Mouse (Mus musculus) CH12.LX (cell line): Measurements from ENCODE around the gene Rhod.

Experiments
- CTCF ChIP-seq, 2 experiments: IDR thresholded peaks in 1 of 2; conservative IDR thresholded peaks in 1 of 2; 2 replicates each; pipeline ENCODE4 v1.5.1; 2011 to 2012; ENCODE audit warnings: low read depth in 2 of 2, low read length in 2 of 2, improper control_type of control experiment in 1 of 2, inconsistent platforms in 1 of 2, mild to moderate bottlenecking in 1 of 2, moderate library complexity in 1 of 2
- E2F4 ChIP-seq: IDR thresholded peaks from 2 replicates; pipeline ENCODE4 v1.6.1; 2011; ENCODE audit warnings: low read depth, low read length, improper control_type of control experiment; ENCODE audit not compliant: insufficient replicate concordance
- EP300 ChIP-seq: IDR thresholded peaks from 2 replicates; pipeline ENCODE4 v1.6.1; 2011; ENCODE audit warnings: low read length, improper control_type of control experiment
- ETS1 ChIP-seq: conservative IDR thresholded peaks from 2 replicates; pipeline ENCODE4 v1.6.1; 2012; ENCODE audit warnings: low read depth, mild to moderate bottlenecking, inconsistent platforms, low read length, improper control_type of control experiment, moderate library complexity
- MAZ ChIP-seq: IDR thresholded peaks from 2 replicates; pipeline ENCODE4 v1.6.1; 2012; ENCODE audit warnings: low read depth, mild to moderate bottlenecking, inconsistent platforms, low read length, improper control_type of control experiment, moderate library complexity
- MEF2A ChIP-seq: IDR thresholded peaks from 2 replicates; pipeline ENCODE4 v1.6.1; 2014; ENCODE audit warnings: low read depth, mild to moderate bottlenecking, inconsistent platforms, low read length, improper control_type of control experiment, borderline replicate concordance
- NELFE ChIP-seq: IDR thresholded peaks from 2 replicates; pipeline ENCODE4 v1.6.1; 2011; ENCODE audit warnings: low read depth, low read length, improper control_type of control experiment
- POLR2A ChIP-seq: IDR thresholded peaks from 2 replicates; pipeline ENCODE4 v1.6.1; 2011; ENCODE audit warnings: low read depth, mild to moderate bottlenecking, improper control_type of control experiment, low read length
- POLR2AphosphoS2 ChIP-seq: IDR thresholded peaks from 2 replicates; pipeline ENCODE4 v1.6.1; 2011; ENCODE audit warnings: low read depth, low read length, improper control_type of control experiment
- SMC3 ChIP-seq: IDR thresholded peaks from 2 replicates; pipeline ENCODE4 v1.6.1; 2011; ENCODE audit warnings: low read depth, low read length, improper control_type of control experiment
- UBTF ChIP-seq: IDR thresholded peaks from 2 replicates; pipeline ENCODE4 v1.6.1; 2012; ENCODE audit warnings: low read depth, mild to moderate bottlenecking, inconsistent platforms, low read length, improper control_type of control experiment, moderate library complexity
- USF1 ChIP-seq: IDR thresholded peaks from 2 replicates; pipeline ENCODE4 v1.6.1; 2014; ENCODE audit warnings: low read depth, mild to moderate bottlenecking, inconsistent platforms, low read length, improper control_type of control experiment
- ZC3H11A ChIP-seq: IDR thresholded peaks from 2 replicates; pipeline ENCODE4 v1.6.1; 2012; ENCODE audit warnings: low read depth, mild to moderate bottlenecking, inconsistent platforms, low read length, improper control_type of control experiment
- ZKSCAN1 ChIP-seq: IDR thresholded peaks from 2 replicates; pipeline ENCODE4 v1.6.1; 2012; ENCODE audit warnings: low read depth, inconsistent platforms, low read length, improper control_type of control experiment, borderline replicate concordance

DNA sequence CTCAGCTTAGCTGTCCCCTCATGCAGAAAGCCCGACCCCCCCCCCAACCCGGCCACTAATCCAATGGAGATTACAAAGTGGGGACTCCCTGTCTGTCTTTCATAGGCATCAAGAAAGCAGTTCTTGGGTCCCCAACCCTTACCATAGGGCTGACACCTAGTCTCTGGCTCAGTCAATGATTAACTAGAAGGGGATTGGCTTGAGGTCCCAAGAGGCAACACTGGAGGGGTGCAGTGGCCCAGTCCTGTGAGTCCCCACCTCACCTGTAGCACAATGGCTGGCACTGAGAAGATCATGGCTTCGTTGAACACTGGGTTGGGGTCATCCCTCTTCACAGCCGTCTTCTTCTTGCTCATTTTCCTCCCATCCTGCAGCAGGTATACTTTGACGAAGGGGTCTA is 11.4 kb upstream of the Rhod start:
- TF ChIP-seq MEF2A (no peak), MAZ (no peak), ZC3H11A (no peak), CTCF (conservative IDR thresholded peaks at IDR 0.05 in 1 of 2, IDR thresholded peaks at IDR 0.05 in 1 of 2; ENCODE audit: low read depth in 2 of 2, low read length in 2 of 2) (no peak), POLR2A (no peak), ETS1 (no peak), EP300 (no peak), NELFE (no peak), POLR2AphosphoS2 (no peak), USF1 (no peak), ZKSCAN1 (no peak), UBTF (no peak), E2F4 (no peak), SMC3 (no peak)
